Mouse (Mus musculus) lung, postnatal 25 days (tissue): ENCODE results near the gene Cacnb3.

Experiments used
- DNase-seq: peaks from one replicate; pipeline ENCODE4 v3.0.0; 2022; ENCODE audit warnings: low spot score

The Cacnb3 gene

GRCm38 (mm10) chr15:98675634-98676250 lies 45.1 kb downstream of the Cacnb3 start:
- DNase-seq = no peak

DNA sequence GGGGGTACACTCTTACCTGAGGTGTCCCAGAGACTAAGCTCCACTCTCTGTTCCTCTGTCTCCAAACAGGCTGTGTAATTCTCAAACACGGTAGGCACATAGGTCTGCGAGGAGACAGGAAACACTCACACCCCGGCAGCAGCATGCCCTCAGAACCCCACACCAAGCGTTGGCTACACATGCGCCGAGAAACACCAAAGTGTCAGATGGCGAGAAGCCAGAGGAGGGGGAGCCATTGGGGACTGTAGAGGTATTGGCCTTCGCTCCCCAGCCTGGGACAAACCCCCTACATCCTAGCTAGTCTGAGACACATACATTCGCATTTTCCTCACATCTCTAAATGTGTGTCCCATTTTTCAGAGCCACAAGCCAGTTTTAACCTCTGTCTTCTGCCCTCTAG lies 45.8 kb downstream of the Cacnb3 start:
- no peak for DNase-seq

- peak; percentile 89 for DNase-seq
Observed at GRCm38 (mm10) chr15:98676940-98677728, 46.5 kb downstream of the Cacnb3 start, which contains the start of gene Rnd1. TSS of gene Rnd1 (minus strand) at chr15:98677461.

DNA sequence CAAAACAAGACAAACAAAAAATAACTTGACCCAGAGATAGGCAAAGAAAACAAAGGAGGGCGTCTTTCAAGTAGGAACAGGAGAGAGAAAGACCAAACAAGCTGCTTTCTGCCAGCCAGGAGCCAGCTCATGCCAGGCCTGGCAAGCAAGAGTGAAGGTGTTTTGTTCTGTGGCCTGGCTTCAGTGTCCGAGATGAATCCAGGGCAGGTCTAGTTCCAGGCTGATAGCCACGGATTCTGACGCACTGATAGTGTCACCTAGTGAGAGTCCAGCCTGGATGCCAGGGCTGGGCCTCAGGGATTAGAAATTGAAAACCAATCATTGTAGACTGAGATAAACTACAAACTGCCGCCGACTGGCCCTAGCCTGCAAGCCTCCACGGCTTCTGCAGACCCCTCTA lies 47.3 kb downstream of the Cacnb3 start:
- DNase-seq = no peak

DNA sequence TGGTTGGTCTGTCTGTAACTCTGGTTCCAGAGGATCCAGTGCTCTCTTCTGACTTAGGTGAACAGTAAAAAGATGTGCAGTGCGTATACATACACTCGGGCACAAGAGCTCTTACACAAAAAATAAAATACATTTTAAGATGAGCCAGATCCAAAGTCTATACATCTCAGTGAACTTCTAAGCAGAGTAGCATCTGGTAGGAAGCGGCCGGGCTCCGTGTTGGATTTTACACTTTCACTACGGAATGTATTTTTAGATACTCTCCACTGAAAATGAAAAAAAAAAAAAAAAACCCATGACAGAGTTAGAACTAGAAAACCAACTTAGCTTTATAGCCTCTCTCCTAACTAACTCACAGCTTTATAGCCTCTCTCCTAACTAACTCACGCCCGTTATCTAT lies 50.0 kb downstream of the Cacnb3 start:
- DNase-seq = no peak

DNA sequence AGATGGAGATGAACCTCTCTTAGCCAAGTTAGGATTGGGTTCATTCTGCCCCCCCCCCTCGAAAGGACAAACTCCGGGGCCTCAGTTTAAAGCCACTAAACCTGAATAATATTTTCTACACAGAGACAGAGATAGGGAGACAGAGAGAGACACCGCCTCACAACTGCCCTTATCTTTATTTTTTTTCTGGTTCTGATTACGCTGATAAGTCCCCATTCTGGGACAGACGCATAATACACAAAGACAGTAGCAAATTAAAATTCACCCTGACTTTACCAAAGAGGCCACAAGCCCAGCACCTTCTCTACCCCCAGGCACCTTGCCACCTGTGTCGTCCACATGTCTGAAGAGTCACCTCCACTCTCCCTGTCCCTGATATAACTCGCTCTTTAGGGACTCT lies 51.0 kb downstream of the Cacnb3 start:
- DNase-seq = no peak

DNA sequence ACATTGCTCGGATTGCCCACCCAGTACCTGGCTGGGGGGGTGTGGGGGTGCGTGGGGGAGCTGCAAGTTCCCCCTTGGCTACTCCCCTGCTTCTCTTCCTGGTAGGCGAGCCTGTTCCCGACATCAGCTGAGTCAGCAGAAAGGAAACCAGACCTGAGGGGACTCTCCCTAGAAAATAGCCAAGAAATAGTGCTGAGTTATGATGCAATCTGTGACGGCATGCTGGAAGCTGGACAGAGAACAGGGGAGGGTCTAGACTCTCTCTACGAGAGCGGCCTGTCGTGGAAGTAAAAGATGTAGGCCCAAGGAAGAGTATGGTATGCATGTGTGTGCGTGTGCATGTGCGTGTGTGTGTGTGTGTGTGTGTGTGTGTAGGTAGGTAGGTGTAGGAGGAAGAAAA lies 52.5 kb downstream of the Cacnb3 start:
- DNase-seq = no peak

DNA sequence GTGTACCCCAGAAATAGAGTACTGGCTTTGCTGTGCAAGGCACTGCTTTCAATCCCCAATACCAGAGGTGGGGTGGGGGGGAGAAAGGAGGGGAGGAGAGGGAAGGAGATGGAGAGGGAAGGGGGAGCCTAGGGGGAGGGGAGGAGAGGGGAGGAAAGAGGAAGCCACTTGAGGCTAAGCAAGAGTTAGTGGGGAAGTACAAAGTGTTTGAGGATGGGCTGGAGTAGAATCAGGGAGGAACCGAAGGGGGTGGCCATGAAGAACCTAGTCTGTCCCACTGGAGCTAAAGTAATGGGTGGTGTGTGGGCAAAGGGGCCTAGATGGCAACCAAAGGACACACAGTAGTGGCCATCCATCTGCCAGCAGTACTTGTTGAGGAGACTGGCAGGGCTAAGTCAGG lies 53.1 kb downstream of the Cacnb3 start:
- no peak for DNase-seq

DNA sequence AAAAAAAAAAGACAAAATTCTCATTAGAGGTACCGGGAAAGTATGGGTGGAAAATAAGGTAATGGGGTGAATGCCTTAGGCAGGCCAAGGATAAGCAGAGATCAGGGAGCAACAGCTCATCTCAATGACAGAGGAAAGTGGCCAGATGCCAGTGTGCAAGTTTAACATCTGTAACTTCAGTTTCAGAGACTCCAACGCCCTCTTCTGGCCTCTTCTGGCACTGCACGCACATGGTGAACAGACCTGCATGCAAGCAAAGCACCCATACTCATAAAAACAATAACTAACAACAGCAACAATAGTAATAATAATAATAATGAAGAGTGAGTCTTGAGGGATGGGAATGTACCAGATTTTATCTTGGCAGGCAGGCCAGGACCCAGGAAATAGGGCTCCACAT lies 55.3 kb downstream of the Cacnb3 start:
- no peak for DNase-seq

- no peak for DNase-seq
Observed at GRCm38 (mm10) chr15:98689682-98690081, 59.0 kb downstream of the Cacnb3 start.

DNA sequence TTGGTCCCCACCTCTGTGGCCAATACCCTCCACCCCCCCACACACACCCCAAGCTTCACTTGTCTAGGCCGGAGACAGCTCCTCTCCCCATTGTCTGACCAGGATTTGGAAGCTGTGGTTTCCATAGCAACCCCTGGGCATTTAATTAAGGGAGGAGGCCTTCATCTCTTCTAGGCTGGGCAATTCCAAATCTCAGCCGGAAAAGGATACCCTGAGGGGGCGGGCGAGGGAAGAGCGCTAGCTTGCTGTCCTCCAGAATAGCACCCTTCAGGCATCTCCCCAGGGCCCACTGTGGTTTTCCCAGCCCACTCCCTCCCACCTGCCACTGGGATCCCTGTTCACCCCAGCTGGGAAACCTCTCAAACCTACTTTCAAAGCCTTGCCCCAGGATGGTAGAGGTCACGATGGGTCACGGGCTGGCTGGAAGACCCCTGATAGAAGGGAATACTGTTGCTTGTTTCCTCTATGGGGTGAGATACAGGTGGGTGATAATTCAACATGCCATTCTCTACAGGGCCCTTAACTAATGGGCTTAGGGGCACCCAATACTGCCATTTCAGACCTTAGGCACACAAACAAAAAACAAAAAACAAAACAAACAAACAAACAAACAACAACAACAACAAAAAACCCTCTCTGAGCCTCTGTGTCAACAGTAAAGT lies 61.0 kb downstream of the Cacnb3 start:
- no peak for DNase-seq

DNA sequence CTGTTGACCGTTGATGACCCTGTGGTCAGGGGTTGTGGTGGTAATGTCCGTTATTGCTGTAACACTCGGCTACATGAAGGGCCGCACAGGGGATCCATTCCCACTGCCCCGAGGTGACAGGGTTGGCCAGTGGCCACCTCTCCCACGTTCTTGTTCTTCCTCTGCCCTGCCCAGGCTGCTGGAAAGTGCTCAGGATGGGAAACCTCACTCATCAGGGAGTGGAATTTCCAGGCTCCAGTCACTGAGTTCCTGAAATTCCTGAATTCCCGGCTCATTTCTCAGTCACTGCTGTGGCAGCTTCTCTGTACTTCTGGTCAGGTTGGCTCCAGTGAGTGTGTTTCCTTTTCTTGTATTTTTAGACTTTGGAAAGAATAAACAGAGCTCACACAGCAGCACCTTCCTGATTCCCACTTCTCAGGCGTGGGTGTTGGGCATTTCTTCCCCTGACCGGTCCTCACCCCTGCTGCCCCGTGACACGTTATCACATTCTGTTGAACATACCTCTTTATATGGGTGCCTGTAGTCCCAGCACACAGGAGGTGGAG lies 61.6 kb downstream of the Cacnb3 start:
- peak; percentile 59 for DNase-seq
